Mouse (Mus musculus) forebrain, postnatal 0 days (tissue): ENCODE results near the gene Slc5a8. TPM values are rescaled to one million over a fixed set of nuclear protein-coding genes. Genes with fewer than 3 reads are reported as not detected.

Experiments
- ATAC-seq: fragments of 200-750 bp; cut with Nextera tagmentation; 2 replicates; pipeline ENCODE4 v1.8.0; 2017; ENCODE audit warnings: mild to moderate bottlenecking, moderate library complexity
- DNase-seq: peaks from one replicate; pipeline ENCODE4 v3.0.0-alpha.2; 2015
- H3K27ac ChIP-seq: fragments of 300-500 bp; sonication (generic); 2 replicates; pipeline ENCODE4 v1.5.1; 2014; ENCODE audit warnings: low read depth, mild to moderate bottlenecking, antibody characterized with exemption, low read length, moderate library complexity, mixed read lengths
- H3K27me3 ChIP-seq: fragments of 300-500 bp; sonication (generic); 2 replicates; pipeline ENCODE4 v1.6.1; 2014; ENCODE audit warnings: mild to moderate bottlenecking, low read length, mixed read lengths; ENCODE audit not compliant: insufficient read depth
- H3K36me3 ChIP-seq: fragments of 300-500 bp; sonication (generic); 2 replicates; pipeline ENCODE4 v1.6.1; 2014; ENCODE audit warnings: mild to moderate bottlenecking, moderate library complexity; ENCODE audit not compliant: insufficient read depth
- H3K4me1 ChIP-seq: fragments of 300-500 bp; sonication (generic); 2 replicates; pipeline ENCODE4 v1.6.1; 2014; ENCODE audit warnings: antibody characterized with exemption; ENCODE audit not compliant: insufficient read depth
- H3K4me2 ChIP-seq: fragments of 300-500 bp; sonication (generic); 2 replicates; pipeline ENCODE4 v1.6.1; 2014; ENCODE audit warnings: low read depth, mild to moderate bottlenecking, moderate library complexity
- H3K4me3 ChIP-seq: fragments of 300-500 bp; sonication (generic); 2 replicates; pipeline ENCODE4 v1.5.1; 2014; ENCODE audit warnings: low read depth, low read length, mixed read lengths
- H3K9ac ChIP-seq: fragments of 300-500 bp; sonication (generic); 2 replicates; pipeline ENCODE4 v1.6.1; 2014; ENCODE audit warnings: mild to moderate bottlenecking
- H3K9me3 ChIP-seq: fragments of 300-500 bp; sonication (generic); 2 replicates; pipeline ENCODE4 v1.6.1; 2016; ENCODE audit warnings: low read length
- CTCF ChIP-seq: sonication (generic); IDR thresholded peaks from 2 replicates; pipeline ENCODE4 v1.5.1; 2016; ENCODE audit warnings: antibody characterized with exemption, control low read depth, low read depth
- WGBS: fragments of 180-500 bp; shearing (Covaris S2); extraction: QIAGEN DNeasy Blood & Tissue Kit; methylation state at CpG from one replicate; pipeline ENCODE4 v1.1.7; 2014; 5-methylcytosine and 5-hydroxymethylcytosine counted together
- polyA plus RNA-seq: library from polyadenylated mRNA; unstranded; fragments of >200 nt; fragmentation: Nextera tagmentation; extraction: Ambion mirVana; gene quantifications from 2 replicates; pipeline ENCODE4 v1.2.1, GENCODE M21; 2015
- total RNA-seq: library from RNA; depleted of rRNA; stranded (reverse); fragments of >200 nt; gene quantifications from 2 replicates; pipeline ENCODE4 v1.2.3, GENCODE M21; 2014

The Slc5a8 gene
- total and polyA plus RNA-seq, 2 experiments from 2014 or later, result 0.07 to 0.14 TPM

- Histone ChIP-seq H3K27ac (no peak overlapping the region), H3K4me1 (no peaks in the 10 kb centered on the region), H3K36me3 (no peaks in the 10 kb centered on the region), H3K4me3 (no peak overlapping the region), H3K27me3 (no peaks in the 10 kb centered on the region), H3K9ac (no peak overlapping the region), H3K4me2 (no peak overlapping the region), H3K9me3 (no peaks in the 10 kb centered on the region)
- 69% methylated on average over 2 of the region's 2 CpGs for WGBS
- DNase-seq (no peak), ATAC-seq (no peak)
- TF ChIP-seq CTCF, result no peak
These were observed 19.8 kb upstream of the Slc5a8 start for GRCm38 (mm10) chr10:88866017-88866416.

DNA sequence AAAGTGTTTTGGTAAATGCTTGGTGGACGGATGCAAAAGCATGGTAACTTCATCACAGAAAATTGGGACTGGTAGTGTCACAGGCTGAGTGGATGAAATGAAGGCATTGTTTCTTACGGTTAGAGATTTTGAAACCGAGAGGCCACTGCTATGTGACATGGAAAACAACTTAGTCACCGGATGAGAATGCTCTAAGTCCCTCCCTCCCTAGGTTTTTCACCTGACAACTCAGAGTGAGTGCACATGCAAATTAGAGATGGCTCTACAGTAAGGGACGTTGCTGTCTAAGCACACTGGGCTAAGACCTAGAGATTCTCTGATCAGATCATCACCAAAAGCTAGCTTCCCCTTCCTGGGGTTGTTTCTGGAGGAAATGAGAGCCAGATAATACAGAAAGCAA lies 10.9 kb upstream of the Slc5a8 start:
- 75% methylated on average over 5 of the region's 5 CpGs for WGBS
- Histone ChIP-seq H3K9me3 (no peaks in the 10 kb centered on the region), H3K27ac (no peak overlapping the region), H3K9ac (no peak overlapping the region), H3K27me3 (no peaks in the 10 kb centered on the region), H3K4me3 (no peak overlapping the region), H3K36me3 (no peaks in the 10 kb centered on the region), H3K4me1 (no peaks in the 10 kb centered on the region), H3K4me2 (no peak overlapping the region)
- ATAC-seq, result no peak
- TF ChIP-seq CTCF, result no peak
- no peak for DNase-seq

DNA sequence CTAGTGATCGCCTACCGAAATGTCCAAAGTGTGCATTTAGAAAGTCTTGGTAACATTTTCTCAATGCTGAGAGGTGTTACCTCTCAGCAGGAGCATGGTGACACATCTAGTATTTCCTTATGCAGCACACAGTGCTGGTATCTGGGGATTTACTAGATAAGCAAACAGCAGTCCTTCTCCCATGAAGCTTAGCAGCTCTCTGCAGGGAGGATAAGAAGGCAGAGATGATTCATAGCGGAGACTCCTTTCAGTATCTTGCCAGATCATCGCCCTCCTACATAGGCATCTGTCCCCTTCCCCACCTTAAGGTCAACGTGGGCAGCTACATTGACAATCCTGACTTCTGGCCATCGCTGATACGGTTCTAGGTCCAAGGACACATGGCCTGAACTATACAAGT lies 8.4 kb upstream of the Slc5a8 start:
- H3K27me3 ChIP-seq, result no peaks in the 10 kb centered on the region
- H3K4me3 ChIP-seq, result no peak overlapping the region
- H3K9me3 ChIP-seq, result no peaks in the 10 kb centered on the region
- TF ChIP-seq CTCF, result no peak
- DNase-seq (no peak), ATAC-seq (no peak)
- H3K4me2 ChIP-seq, result no peak overlapping the region
- H3K36me3 ChIP-seq, result no peaks in the 10 kb centered on the region
- no peaks in the 10 kb centered on the region for H3K4me1 ChIP-seq
- WGBS, result 89% methylated on average over 7 of the region's 7 CpGs
- no peak overlapping the region for H3K9ac ChIP-seq
- H3K27ac ChIP-seq, result no peak overlapping the region

- no peak for DNase-seq
- WGBS, result 94% methylated on average over 2 of the region's 2 CpGs
- H3K27me3 ChIP-seq, result peaks cover 9% of the 10 kb centered on the region
- ATAC-seq, result no peak
- no peaks in the 10 kb centered on the region for H3K4me1 ChIP-seq
- no peak overlapping the region for H3K9ac ChIP-seq
- no peak for TF ChIP-seq CTCF
- no peaks in the 10 kb centered on the region for H3K9me3 ChIP-seq
- no peak overlapping the region for H3K27ac ChIP-seq
- H3K4me2 ChIP-seq, result no peak overlapping the region
- H3K4me3 ChIP-seq, result no peak overlapping the region
- H3K36me3 ChIP-seq, result no peaks in the 10 kb centered on the region
These were observed 2.1 kb upstream of the Slc5a8 start for GRCm38 (mm10) chr10:88883721-88884120.

DNA sequence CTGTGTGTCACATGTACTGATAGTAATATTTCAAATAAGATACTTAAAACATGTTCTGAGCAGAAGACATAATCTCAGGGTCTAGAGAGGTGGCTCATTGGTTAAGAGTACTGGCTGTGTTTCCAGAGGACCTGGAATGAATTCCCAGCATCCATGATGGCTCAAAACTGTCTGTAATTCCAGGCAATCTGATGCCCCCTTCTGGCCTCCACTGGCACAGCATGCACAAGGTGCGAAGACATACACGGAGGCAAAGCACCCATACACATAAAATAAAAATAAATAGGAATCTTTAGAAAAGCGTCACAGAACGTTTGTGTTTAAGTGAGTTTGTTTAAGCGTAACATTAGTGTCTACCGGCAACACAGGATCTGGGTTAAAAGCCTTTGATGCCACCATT lies 956 bp upstream of the Slc5a8 start:
- H3K4me2 ChIP-seq, result no peak overlapping the region
- 0 out of 2 replicates have a peak, but pooled peaks have one; percentile 9 for TF ChIP-seq CTCF
- ATAC-seq (no peak), DNase-seq (no peak)
- no peaks in the 10 kb centered on the region for H3K9me3 ChIP-seq
- H3K27me3 ChIP-seq, result peaks cover 9% of the 10 kb centered on the region
- WGBS, result 88% methylated on average over 6 of the region's 6 CpGs
- no peak overlapping the region for H3K4me3 ChIP-seq
- no peaks in the 10 kb centered on the region for H3K36me3 ChIP-seq
- no peaks in the 10 kb centered on the region for H3K4me1 ChIP-seq
- no peak overlapping the region for H3K27ac ChIP-seq
- no peak overlapping the region for H3K9ac ChIP-seq

DNA sequence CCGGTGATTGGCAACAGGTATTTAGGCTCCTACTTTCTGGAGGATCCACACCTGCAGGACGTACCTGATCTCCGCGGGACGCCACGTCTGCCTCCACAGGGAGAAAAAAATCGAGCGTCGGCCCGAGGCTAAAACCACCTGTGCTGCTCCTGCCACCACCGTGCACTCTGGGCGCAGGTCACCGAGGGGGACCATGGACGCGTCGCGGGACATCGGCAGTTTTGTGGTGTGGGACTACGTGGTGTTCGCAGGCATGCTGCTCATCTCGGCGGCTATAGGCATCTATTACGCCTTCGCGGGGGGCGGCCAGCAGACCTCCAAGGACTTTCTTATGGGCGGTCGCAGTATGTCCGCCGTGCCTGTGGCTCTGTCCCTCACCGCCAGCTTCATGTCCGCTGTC lies 322 bp downstream of the Slc5a8 start:
- Histone ChIP-seq H3K9me3 (no peaks in the 10 kb centered on the region), H3K9ac (no peak overlapping the region; the same call in 1 of the 2 replicates), H3K27ac (no peak overlapping the region), H3K36me3 (no peaks in the 10 kb centered on the region), H3K4me3 (peak overlapping the region; percentile 39), H3K27me3 (peaks cover 9% of the 10 kb centered on the region), H3K4me1 (no peaks in the 10 kb centered on the region), H3K4me2 (peak overlapping the region; percentile 70)
- ATAC-seq (peak; percentile 14; the same call in 1 of the 2 replicates), DNase-seq (peak; percentile 3)
- WGBS, result 2% methylated on average over 32 of the region's 32 CpGs
- no peak for TF ChIP-seq CTCF

GRCm38 (mm10) chr10:88888376-88888775 lies 2.6 kb downstream of the Slc5a8 start:
- H3K36me3 ChIP-seq, result no peaks in the 10 kb centered on the region
- H3K4me3 ChIP-seq, result no peak overlapping the region
- WGBS, result 82% methylated on average over 2 of the region's 2 CpGs
- no peaks in the 10 kb centered on the region for H3K9me3 ChIP-seq
- DNase-seq, result no peak
- no peak for TF ChIP-seq CTCF
- H3K27me3 ChIP-seq, result peaks cover 9% of the 10 kb centered on the region
- no peak overlapping the region for H3K9ac ChIP-seq
- H3K4me2 ChIP-seq, result no peak overlapping the region
- ATAC-seq, result no peak
- no peaks in the 10 kb centered on the region for H3K4me1 ChIP-seq
- H3K27ac ChIP-seq, result no peak overlapping the region

- H3K9me3 ChIP-seq, result no peaks in the 10 kb centered on the region
- H3K27me3 ChIP-seq, result 0 out of 2 replicates have a peak, but pooled peaks cover 6% of the 10 kb centered on the region
- no peak overlapping the region for H3K4me3 ChIP-seq
- H3K36me3 ChIP-seq, result no peaks in the 10 kb centered on the region
- no peak overlapping the region for H3K27ac ChIP-seq
- no peak overlapping the region for H3K9ac ChIP-seq
- H3K4me1 ChIP-seq, result no peaks in the 10 kb centered on the region
- no peak for TF ChIP-seq CTCF
- no peak for DNase-seq
- no peak for ATAC-seq
- no peak overlapping the region for H3K4me2 ChIP-seq
- WGBS, result 79% methylated on average over 7 of the region's 7 CpGs
These were observed 5.6 kb downstream of the Slc5a8 start for GRCm38 (mm10) chr10:88891410-88891809.
